Mouse (Mus musculus) spleen, embryonic (tissue): ENCODE data around the gene Ier5.

Source experiments
- CTCF ChIA-PET: fragments of 350-600 bp; sonication (Branson Sonifier 250); formaldehyde crosslinking; loops from one replicate; lab custom pipeline; 2022; lab: Charles Lee

The Ier5 gene

GRCm38 (mm10) chr1:155082965-155083268 is 16.5 kb downstream of the Ier5 start:
- CTCF ChIA-PET, result interaction anchor here (0.9 kb wide), 1 partner anchor 8 kb away, joined by 5 read pairs; no protein-coding TSS in a partner anchor

DNA sequence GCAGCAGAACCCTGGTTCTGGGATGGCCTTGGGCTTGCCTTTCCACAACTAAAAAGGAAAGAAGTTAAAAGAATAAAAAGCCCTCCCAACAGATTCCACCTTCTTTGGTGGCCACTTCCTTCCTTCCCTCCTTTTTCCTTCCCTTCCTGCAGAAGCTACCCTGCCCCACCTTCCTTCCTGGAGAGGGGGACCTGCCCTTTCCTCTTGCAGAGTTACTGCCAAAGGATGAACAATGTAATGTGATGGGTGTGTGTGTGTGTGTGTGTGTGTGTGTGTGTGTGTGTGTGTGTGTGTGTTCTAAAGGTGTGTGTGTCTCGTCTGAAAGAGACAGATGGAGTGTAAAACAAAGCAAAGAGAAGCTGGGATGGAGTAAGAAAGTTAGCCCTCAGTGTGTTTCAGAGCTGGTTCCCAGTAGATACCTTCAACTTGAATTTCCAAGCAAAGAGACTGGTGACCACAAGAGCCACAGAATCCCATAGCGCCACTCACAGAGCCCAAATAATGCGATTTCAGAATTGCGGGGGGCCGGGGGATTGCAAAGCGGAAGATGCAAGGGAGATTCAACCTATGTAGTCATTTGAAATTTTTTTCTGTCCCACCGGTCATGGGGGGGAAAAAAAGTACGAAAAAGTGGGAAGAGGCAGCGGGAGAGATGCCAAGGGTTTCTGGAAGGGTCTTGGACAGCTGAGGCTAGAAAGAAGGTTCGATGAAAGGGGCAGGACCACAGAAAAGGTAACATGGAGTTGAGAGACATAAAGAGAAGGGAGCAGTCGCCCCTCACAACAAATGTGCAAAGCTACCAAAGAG is 17.1 kb downstream of the Ier5 start:
- CTCF ChIA-PET, result interaction anchor here (0.9 kb wide), 1 partner anchor 8 kb away, joined by 5 read pairs; no protein-coding TSS in a partner anchor

DNA sequence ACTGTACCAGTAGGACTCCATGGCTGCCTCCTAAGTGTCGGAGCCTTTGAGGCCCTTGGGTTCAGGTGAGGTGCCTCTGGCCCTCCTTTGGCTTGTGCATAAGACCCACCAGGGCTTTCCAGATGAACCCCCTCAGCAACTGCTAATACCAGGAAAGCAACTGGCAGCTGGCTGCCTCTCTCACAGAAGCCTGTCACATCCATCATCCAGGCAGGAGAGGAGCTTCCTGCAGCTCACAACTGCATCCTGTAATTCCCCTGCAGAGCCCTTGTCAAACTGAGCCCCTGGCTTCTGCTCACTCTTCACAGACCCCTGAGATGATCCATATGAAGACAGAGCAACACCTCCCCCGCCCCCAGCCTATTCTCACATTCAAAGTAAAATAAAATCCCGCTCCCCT is 21.8 kb downstream of the Ier5 start:
- CTCF ChIA-PET, result no interaction called here

DNA sequence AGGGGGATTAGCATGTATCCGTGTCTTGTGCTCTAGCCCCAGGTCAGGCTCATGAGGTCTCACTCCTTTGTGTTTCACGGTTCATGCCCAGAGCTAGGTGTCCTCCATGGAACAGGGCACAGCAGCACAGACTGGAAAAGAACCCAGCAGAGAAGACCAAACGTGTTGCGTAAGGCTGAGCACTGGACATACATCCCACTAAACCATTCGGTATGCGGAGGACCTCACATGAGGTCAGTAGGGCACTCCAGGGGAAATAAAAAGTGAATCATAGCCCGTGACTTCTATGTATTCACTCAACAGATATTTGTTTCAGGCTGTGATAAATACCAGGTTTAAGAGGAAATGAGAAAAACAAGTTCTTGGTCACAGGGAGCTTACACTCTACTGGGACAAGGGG is 23.6 kb downstream of the Ier5 start:
- CTCF ChIA-PET, result interaction anchor here (0.5 kb wide), 1 partner anchor 29 kb away, joined by 4 read pairs; no protein-coding TSS in a partner anchor

- CTCF ChIA-PET, result interaction anchor here (1.0 kb wide), 1 partner anchor 11 kb away, joined by 5 read pairs; no protein-coding TSS in a partner anchor
Observed at GRCm38 (mm10) chr1:155074856-155075255, 24.6 kb downstream of the Ier5 start.

DNA sequence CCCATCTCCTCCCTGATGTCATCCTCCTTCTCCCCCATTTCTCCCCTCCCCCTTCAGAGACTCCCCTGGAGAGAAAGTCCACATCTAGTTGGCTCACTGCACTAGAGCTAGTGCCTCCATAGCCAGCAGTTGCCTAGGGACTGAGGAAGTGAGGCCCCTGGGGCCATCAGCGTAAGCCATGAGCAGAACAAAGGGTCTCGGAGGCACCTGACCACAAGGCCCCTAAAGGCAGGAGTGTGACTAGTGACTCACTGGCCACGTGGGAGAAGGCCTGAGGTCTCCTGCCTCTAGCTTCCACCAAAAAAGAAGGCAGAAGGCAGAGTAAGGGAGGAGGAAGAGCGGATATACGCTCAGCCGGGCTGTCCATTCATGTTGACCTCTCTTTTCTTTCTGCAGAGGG is 25.5 kb downstream of the Ier5 start:
- CTCF ChIA-PET, result no interaction called here

- CTCF ChIA-PET, result no interaction called here
Observed at GRCm38 (mm10) chr1:155073133-155073532, 26.3 kb downstream of the Ier5 start.

- CTCF ChIA-PET, result no interaction called here
Observed at GRCm38 (mm10) chr1:155071287-155071876, 28.1 kb downstream of the Ier5 start.

GRCm38 (mm10) chr1:155070561-155071286 is 28.7 kb downstream of the Ier5 start:
- CTCF ChIA-PET, result interaction anchor here (0.6 to 1.7 kb wide), 3 partner anchors 9 to 182 kb away, joined by 6 read pairs; no protein-coding TSS in a partner anchor

DNA sequence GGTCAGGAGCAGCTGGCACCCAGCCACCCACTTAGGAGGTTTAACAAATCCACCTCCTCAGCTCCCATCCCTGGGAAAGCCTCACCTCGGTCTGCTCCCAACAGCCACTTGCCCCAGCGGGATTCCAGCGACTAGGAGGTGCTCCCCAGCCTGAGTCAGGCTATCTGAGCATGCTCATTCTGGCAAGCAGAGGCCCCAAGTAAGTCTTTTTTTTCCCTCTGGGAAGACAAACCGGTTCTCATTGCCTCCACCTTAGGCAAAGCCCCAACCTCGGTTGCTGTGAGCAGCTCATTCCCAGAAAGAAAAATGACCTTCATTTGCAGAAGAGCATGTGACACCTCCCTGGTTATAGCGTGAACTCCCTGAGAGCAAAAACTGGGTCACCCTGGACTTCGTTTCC is 29.7 kb downstream of the Ier5 start:
- CTCF ChIA-PET, result interaction anchor here (0.6 to 1.7 kb wide), 3 partner anchors 10 to 181 kb away, joined by 6 read pairs; no protein-coding TSS in a partner anchor

- CTCF ChIA-PET, result interaction anchor here (0.7 kb wide), 1 partner anchor 11 kb away, joined by 3 read pairs; no protein-coding TSS in a partner anchor
Observed at GRCm38 (mm10) chr1:155066196-155066595, 33.2 kb downstream of the Ier5 start.

DNA sequence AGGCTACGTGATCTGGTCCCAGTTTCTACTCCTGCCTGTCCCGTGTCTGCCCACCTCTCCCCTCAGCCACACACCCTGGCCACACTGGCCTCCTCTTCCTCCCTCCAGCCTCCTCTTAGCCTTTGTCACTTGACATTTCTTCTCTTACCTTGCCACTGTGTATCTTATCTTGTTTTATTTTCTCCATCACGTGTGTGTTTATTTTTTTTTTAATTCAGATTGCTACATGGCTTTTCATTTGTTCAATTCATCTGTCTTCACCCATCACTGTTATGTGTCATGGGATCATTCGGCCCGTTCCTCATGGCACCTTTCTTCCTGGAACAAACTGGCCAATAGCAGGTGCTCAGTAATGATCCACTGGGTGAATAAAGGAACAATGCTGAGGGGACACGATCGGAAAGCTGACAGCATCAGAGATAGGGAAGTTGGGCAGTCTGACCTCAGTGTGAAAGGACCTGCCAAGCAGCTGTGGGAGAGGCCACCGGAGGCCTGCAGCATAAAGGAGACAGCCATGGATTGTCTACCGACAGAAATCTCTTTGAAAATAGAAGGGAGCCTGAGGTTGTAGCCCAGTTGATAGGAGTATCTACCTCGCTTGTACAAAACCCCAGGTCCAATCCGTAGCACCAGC is 34.3 kb downstream of the Ier5 start:
- CTCF ChIA-PET, result interaction anchor here (1.6 kb wide), 1 partner anchor 21 kb away, joined by 4 read pairs; no protein-coding TSS in a partner anchor

DNA sequence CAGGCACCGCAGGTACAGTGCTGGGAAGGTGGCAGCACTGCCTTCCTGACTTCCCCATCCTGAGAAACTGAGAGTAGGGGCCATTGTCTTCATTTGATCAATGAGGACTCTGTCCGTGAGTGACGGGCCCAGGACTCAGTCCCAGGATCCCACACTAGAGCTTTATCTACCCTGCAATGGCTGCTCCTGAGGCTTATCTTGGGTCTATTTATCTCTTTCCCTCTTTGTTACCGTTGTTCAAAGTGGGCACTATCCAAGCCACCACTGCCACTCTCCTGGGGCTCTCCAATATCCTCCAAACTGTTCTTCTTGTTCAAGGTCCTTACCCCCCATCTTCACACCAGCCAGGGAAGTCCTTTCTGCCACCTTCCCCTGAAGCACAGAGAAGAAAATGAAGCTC is 34.8 kb downstream of the Ier5 start:
- CTCF ChIA-PET, result interaction anchor here (0.8 to 1.6 kb wide), 2 partner anchors 15 to 22 kb away, joined by 3 to 4 read pairs; no protein-coding TSS in a partner anchor

DNA sequence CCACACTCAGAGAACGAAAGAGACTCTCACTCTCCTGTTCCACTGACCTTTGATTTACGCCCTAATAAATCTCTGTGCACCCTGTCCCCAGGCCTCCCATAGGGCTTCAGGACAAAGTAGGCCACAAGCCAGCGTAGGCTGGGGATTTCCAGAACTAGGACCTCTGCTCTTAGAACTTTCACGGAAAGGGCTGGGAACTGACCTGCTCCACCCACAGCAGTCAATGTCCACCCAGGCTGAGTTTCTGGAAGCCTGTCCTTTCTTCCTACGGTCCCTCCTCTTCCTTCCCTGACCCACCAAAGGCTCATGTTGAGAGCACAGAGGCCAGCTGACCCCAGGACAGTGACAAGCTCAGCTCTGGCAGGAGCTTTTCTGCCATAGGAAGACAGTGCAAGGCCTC is 35.3 kb downstream of the Ier5 start:
- CTCF ChIA-PET, result interaction anchor here (0.8 to 1.6 kb wide), 2 partner anchors 15 to 22 kb away, joined by 3 to 4 read pairs; no protein-coding TSS in a partner anchor

DNA sequence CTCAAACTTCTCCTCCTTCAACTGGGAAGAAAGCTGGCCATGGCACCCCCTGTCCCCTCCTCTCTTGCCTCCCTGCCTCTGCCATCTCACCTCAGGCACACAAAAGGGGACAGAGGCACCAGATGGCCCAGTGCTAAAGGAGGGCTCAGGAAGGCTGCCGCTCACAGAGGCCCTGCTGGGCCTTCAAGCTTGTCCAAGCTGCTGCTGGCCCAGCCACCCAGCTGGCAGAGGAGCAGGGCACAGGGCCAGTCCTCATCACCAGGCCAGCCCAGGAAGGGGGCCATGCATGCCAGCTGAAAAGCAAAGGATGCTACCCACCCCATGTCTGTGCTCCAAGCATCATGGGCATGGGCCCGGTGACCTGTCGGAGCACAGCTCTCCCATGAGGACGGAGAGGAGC is 36.5 kb downstream of the Ier5 start:
- CTCF ChIA-PET, result no interaction called here

GRCm38 (mm10) chr1:155062057-155062456 is 37.4 kb downstream of the Ier5 start:
- CTCF ChIA-PET, result interaction anchor here (1.1 to 1.6 kb wide), 2 partner anchors 24 to 29 kb away, joined by 4 to 7 read pairs; no protein-coding TSS in a partner anchor

GRCm38 (mm10) chr1:155060832-155061801 is 38.3 kb downstream of the Ier5 start:
- CTCF ChIA-PET, result interaction anchor here (0.7 to 1.6 kb wide), 3 partner anchors 25 to 30 kb away, joined by 3 to 7 read pairs (median 4); no protein-coding TSS in a partner anchor

DNA sequence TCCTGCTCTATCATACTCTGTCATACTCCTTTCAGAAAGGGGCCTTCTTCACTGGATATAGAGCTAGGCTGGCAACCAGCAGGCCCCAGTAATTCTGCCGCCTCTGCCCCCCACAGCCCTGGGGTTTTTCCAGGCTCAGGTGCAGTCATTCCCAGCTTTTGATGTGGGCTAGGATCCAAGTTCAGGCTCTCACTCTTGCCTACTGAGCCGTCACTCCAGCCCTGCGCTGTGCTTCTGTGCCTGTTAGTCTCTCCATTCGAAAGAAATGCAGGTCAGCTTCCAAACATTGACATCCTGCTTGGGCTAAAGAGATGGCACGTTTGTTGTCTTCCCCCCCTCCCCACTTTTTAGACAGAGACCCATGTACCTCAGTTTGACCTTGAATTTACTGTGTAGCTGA is 39.2 kb downstream of the Ier5 start:
- CTCF ChIA-PET, result interaction anchor here (0.7 kb wide), 2 partner anchors 30 to 1653 kb away, joined by 3 to 5 read pairs; no protein-coding TSS in a partner anchor

GRCm38 (mm10) chr1:155059505-155059904 is 39.9 kb downstream of the Ier5 start:
- CTCF ChIA-PET, result no interaction called here
